Mouse (Mus musculus): Measurements from ENCODE around the gene Alppl2.
A peak's percentile ranks its signal among the peaks of the same experiment; 100 is the strongest.

Gene Alppl2

GRCm38 (mm10) chr1:87089828-87090227 is at the start of gene Alppl2:
Alppl2 (minus strand) TSS chr1:87089928.
- no peak for DNase-seq

DNA sequence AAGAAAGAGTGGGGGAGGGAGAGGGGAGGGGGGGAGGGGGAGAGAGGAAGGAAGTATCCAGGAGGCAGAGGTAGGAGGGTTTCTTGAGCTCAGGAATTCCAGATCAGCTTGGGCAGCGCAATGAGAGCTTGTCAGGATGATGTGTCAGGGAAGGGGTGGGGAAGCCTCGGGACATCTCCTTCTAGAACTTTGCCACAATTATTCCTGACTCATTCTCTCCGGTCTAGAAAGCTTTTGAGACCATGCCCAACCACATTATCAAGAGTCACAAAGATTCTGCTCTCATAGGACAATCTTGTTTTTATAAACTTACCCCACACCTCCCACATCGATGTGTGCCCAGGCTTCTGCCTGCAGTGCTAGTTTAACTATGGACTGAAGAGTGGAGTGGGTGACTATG is 42.1 kb upstream of the Alppl2 start:
- DNase-seq: no peak

DNA sequence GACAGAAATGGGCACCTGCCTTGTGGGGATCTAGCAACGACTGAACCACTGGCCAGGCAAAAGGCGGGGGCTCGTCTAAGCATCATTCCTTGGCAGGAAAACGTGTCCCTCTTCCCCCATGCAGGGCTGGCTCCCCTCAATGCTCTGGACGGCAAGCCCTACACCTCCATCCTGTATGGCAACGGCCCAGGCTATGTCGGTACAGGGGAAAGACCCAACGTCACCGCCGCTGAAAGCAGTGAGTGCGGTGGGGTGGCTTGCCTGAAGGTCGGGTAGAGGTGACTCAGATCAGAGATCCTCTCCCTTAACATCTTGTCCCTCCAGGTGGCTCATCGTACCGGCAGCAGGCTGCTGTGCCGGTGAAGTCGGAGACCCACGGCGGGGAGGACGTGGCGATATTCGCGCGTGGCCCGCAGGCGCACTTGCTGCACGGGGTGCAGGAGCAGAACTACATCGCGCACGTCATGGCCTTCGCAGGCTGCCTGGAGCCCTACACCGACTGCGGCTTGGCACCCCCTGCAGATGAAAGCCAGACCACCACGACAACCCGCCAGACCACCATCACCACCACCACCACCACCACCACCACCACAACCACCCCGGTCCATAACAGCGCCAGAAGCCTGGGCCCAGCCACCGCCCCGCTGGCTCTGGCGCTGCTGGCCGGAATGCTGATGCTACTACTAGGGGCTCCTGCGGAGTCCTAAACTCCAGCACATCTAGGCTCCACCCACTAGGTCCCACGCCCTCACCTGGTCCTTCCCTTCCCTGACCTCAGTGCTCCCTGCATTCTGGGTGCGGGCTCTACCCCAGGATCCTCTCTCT is 37.7 kb upstream of the Alppl2 start:
- peak; percentile 51 for DNase-seq

DNA sequence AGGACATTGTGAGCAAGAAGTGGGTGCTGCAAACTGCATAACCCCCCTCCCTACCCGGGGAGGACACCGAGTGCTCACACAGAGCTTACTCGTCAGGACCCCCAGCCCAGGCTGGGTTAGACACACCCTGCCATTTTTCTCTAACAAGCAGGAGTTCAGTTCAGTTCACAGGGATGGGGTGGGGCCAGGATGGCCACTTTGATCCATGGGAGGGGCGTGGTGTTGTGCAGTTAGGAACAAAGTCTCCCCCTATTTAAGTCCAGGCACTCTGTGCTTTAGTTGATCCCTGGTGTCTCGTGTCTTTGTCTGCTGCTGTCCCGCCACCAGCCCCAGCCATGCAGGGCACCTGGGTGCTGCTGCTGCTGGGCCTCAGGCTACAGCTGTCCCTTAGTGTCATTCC is 34.9 kb upstream of the Alppl2 start, which contains the start of gene Akp3:
Akp3 (plus strand) TSS at position 301 of the 400 bp plus-strand sequence.
- no peak for DNase-seq

GRCm38 (mm10) chr1:87114784-87115183 is 25.1 kb upstream of the Alppl2 start:
- no peak for DNase-seq

DNA sequence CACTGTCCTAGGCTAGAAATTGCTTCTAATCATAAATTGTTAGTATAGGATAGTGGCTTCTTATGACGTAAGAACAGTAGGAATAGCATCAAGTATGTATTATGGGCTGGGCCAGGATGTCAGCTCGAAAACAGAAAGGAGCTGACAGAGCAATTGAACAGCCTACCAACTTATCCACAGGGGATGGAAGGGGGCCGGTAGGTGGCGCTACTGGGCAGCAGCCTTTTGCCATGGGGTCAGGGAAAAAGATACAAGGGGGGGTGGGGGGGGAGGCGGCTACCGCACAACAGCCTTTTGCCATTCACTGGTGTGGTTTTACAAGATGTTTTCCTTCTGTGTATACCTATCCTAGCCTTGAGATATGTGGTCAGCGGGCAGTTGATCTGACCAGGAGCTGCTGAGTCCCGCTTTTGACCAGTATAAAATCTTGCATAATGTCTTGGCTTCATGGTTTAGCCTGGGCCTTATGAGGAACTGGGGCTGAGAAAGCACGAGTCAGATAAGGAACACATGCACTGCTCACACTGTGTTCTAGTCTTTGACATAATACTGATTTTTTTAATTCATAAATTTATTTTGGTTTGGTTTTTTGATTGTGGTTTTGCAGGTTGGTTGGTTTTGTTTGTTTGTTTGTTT is 22.1 kb upstream of the Alppl2 start:
- DNase-seq: peak; percentile 47

DNA sequence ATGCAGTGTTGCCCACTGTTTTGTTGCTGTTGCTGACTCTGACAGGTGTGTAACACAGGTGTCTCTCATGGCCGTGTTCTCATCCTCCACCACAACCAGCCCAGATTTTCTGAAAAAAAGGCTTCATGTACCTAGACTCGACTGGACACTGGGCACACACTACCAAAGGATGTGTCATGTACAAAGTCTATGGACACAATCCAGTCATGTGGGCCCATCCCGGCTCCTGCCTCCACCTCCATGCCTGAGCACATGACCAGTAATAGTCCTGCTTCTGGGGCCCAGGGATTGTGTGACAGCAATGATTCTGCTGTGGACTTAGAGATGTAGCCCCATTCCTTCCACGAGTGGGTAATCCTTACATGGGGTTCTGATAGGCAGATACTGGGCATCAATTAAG is 18.8 kb upstream of the Alppl2 start:
- DNase-seq: no peak

GRCm38 (mm10) chr1:87106536-87106935 is 16.8 kb upstream of the Alppl2 start:
- DNase-seq: no peak

DNA sequence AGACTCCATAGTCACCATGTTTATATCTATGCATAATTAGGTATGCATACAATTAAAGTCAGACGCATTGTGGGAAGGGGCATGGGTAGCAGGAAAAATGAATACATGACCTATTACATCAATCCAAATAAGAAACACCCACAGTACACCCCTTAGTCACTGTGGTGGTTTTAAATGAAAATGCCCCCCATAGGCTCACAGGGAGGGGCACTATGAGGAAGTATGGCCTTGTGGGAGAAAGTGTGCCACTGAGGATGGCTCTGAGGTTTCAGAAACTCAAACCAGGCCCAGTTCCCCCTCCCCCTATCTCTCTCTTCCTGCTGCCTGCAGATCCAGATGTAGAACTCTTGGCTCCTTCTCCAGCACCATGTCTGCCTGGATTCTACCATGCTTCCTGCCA is 14.2 kb upstream of the Alppl2 start:
- DNase-seq: no peak

GRCm38 (mm10) chr1:87102114-87102513 is 12.4 kb upstream of the Alppl2 start:
- DNase-seq: no peak

GRCm38 (mm10) chr1:87101411-87101810 is 11.7 kb upstream of the Alppl2 start, which contains the start of gene Alpi:
Alpi (minus strand) TSS chr1:87101606.
- no peak for DNase-seq

DNA sequence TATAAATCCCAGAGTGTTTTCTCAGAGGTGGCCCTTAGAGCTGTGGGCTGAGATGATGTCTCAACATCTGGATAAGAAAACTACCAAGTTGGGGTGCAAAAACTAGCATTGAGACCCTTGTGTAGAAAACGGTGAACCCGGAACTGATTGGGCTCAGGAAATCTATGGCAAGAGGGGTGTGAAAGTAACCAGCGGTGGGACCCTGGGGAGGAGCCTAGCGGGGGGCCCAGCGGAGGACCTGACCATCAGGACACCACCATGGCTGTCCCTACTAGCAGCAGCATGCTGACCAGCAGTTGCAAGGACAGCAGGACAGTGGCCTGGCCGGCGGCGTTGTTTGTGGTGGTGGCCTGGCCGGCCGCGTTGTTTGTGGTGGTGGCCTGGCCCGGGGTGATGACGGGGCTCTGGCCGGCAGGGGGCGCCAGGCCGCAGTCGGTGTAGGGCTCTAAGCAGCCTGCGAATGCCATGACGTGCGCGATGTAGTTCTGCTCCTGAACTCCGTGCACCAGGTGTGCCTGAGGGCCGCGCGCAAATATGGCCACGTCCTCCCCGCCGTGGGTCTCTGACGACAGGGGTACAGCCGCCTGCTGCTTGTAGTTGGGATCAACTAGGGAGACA is 8.7 kb upstream of the Alppl2 start:
- peak; percentile 60 for DNase-seq

GRCm38 (mm10) chr1:87095642-87096041 is 5.9 kb upstream of the Alppl2 start:
- DNase-seq: no peak

DNA sequence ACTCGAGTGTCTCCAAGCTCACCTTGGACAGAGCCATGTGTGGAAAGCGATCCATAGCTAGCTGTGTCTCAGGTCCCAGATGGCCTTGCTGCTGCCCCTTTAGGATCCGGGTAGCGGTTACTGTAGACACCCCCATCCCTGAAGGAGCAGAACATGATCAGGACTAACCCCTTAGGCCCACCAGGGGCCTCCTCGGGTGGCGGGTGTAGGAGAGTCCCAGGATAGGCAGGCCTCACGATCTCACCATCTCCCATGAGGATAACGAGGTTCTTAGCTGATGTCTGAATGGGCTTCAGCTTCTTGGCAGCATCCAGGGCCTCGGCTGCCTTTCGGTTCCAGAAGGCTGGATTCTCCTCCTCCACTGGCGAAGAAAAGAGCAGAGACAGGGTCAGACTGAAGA is 477 bp downstream of the Alppl2 start:
- DNase-seq: no peak

DNA sequence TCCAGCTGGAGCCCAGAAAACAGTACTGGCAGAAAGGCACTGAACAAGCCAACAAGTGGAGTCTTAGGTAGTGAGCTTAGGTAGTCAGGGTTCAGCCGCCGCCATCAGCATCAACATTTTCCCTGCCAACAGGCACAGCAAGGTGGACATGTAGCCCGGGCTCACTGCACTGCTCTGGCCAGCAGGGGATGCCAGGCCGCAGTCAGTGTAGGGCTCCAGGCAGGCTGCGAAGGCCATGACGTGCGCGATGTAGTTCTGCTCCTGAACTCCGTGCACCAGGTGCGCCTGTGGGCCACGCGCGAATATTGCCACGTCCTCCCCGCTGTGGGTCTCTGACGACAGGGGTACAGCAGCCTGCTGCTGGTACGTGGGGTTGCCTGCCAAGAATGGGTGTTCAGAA is 2.8 kb downstream of the Alppl2 start:
- no peak for DNase-seq

- no peak for DNase-seq
Observed at GRCm38 (mm10) chr1:87086196-87086595, 3.5 kb downstream of the Alppl2 start.

DNA sequence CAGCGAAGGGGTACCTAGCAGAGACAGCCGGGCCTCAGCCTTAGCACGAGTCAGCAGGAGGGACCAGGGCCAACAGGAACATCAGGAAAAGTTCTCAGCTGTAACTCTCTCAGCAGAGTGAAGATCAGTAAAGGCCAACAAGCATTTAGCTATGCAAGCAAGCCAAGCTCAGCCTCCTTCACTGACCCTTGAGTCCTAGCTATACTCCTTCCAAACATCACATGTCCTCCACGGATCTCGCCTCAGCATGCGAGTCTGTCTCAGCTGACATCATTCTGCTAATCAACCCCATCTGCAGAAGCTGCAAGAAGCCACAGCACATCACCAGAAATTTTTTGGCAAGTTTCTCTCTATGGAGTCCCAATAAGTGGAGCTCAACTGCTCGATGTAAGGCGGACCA is 16.0 kb downstream of the Alppl2 start:
- DNase-seq: no peak

DNA sequence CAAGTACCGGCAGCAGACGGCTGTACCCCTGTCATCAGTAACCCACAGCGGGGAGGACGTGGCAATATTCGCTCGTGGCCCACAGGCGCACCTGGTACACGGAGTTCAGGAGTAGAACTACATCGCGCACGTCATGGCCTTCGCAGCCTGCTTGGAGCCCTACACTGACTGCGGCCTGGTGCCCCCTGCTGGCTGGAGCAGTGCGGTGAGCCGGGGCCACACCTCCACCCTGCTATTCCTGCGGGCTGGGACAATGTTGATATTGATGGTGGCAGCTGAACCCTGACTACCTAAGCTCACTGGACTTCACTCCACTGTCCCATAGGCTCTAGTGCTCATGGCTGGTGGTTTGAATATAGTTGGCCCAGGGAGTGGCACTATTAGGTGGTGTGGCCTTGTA is 19.0 kb downstream of the Alppl2 start:
- no peak for DNase-seq

DNA sequence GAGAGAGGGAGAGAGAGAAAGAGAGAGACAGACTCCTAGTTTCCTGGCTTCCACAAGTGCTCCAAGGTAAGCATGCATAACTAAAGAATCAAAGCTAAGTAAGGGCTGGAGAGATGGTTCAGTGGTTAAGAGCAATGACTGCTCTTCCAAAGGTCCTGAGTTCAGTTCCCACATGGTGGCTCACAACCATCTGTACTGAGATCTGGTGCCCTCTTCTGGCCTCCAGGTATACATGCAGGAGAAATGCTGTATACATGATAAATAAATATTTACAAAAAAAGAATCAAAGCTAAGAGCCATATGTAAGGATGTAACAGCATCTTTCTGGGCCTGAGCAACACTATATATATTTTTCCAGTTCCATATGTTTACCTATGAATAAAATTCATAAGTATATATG is 28.8 kb downstream of the Alppl2 start:
- no peak for DNase-seq

DNA sequence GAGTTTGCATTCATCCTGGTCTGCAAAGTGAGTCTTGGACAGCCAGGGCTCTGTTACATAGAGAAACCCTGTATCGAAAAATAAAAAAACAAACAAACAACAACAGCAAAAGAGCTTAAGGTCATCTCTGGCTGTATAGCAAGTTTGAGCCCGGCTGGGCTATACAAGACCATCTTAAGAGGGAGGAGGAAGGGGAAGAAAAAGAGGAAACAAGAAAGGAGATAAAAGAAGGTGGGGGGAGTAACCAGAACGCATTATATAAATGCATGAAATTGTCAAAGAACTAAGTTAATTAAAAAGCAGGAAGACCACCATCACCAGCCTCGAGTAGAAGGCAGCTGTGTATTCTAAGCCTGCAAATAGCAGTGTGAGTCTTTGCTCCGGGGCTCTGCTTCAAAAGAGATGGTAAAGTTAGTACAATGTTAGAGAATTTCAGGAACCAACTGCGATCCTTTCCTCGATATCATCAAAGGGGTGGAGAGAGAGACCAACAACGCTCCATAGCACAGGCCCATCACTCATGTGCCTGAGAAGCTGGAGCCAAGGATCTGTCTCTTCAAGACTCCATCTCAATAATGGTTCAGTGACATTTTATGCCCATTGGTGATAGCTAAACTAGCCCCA is 30.6 kb downstream of the Alppl2 start:
- no peak for DNase-seq

GRCm38 (mm10) chr1:87057075-87057474 is 32.7 kb downstream of the Alppl2 start:
- no peak for DNase-seq

DNA sequence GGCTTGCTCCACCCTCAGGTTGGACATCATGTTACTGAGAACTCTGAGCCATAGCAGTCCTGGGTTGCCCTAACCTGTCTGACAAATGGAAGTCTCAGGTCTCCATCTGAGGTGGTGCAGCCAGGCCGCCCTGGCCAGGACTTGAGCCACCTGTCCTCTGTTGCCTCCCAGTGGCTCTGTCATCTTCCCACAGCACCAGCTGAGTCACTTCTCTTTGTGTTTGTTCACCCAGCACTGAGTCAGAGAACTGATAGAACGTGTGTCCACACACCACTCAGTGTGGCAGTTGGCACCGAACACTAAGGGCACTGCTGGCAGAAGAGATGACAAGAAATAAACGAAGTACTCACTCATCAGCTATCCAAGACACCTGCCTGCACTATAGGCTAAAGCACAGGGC is 38.4 kb downstream of the Alppl2 start:
- DNase-seq: no peak

GRCm38 (mm10) chr1:87050700-87051099 is 39.0 kb downstream of the Alppl2 start:
- DNase-seq: no peak

DNA sequence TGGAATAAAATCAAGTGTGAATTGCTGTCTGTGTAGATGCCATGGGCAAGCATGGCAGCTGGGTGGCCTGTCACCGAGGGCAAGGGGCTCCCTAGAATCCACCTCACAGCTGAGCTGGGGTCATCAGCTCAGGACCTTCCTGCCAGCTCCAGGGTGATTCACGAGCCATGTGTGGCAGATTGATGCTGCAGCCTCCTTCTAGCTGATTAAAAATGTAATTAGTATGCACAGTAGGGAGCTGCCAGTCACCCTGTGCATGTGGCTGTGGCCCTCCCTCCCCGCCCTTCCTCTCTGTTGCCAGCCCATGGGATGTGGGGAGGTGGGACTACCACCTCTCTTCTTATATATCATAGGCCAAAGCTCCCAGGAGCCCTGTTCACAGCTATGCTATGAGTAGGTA is 39.7 kb downstream of the Alppl2 start:
- DNase-seq: no peak

All from right cerebral cortex, postnatal 4 days (tissue).